Mouse (Mus musculus) thymus, adult 2 months (tissue): ENCODE data around the gene 4930433I11Rik.
"Not testable (repeated sequence)": the region's sequence is repeated elsewhere in the genome, so short reads cannot be mapped to it uniquely, and the experiment has no call there.

ENCODE experiments used
- CTCF ChIP-seq: fragments of 200-500 bp; IDR thresholded peaks from 2 replicates; pipeline ENCODE4 v1.5.1; 2012; ENCODE audit warnings: mild to moderate bottlenecking, control low read depth, low read length, moderate library complexity, borderline replicate concordance; ENCODE audit not compliant: control insufficient read depth, poor library complexity, insufficient read depth; ENCODE audit errors: extremely low read depth
- POLR2A ChIP-seq: fragments of 200-500 bp; IDR thresholded peaks from 2 replicates; pipeline ENCODE4 v1.6.1; 2012; ENCODE audit warnings: mild to moderate bottlenecking, low read length, control low read depth, moderate library complexity; ENCODE audit not compliant: control insufficient read depth, poor library complexity, insufficient read depth; ENCODE audit errors: extremely low read depth

GRCm38 (mm10) chr7:41032419-41032818 lies 45.1 kb downstream of the 4930433I11Rik start, which contains the start of gene Gm4884:
- TF ChIP-seq POLR2A, CTCF: not testable (repeated sequence)
